Mouse (Mus musculus): ENCODE measurements at regions not wholly inside any gene's neighbourhood (a gene's known extent, or its start where the extent isn't known, plus 50 kb on each side); places are given as distances from the start of the nearest gene placed in this dataset.

GRCm38 (mm10) chrX:137193241-137193640, 71.4 kb upstream of the Esx1 start:
- peak; percentile 3 to 7 for DNase-seq

DNA sequence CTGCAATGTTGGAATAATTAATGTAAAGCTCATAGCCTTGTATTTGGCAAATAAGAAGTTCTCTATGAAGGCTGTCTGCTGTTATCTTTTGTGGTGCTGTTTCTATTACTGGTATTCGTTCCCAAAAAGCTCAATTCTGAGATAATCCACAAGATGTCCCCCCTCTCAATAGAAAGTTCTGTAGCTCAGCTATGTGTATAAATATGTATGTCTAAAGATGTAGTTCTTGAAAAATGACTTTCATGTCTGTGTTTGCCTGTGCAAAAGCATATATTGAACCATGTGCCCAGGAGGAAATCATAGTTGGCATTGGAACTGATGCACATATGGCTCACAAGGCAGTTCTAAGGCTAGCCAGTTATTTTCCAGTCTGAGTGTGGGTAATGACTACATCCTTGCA, 68.2 kb upstream of the Esx1 start:
- DNase-seq, result no peak

GRCm38 (mm10) chrX:137175774-137176173, 53.9 kb upstream of the Esx1 start:
- no peak for DNase-seq

DNA sequence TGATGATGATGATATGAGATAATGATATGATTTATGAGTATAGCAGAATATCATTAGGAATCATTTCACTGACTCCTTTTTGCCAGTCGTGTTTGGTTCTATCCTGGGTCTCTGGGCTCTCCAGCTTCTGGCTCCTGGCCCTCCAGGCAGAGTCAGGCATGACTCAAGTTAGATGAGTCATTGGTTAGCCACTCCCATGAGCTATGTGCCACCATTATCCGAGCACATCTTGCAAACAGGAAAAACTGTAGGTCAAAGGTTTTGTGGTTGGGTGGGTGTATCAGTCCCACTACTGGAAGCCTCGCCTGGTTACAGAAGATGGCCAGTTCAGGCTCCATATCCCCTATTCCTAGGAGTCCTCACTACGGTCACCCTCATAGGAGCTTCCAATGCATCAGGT, 51.6 kb upstream of the Esx1 start:
- peak in 1 of 2 experiments; percentile 29 for DNase-seq
